Mouse (Mus musculus) small intestine, adult 2 months (tissue): ENCODE measurements around the gene Papss2.

Experiments used
- CTCF ChIP-seq: fragments of 200-500 bp; IDR thresholded peaks from 2 replicates; pipeline ENCODE4 v1.5.1; 2012; ENCODE audit warnings: low read depth, mild to moderate bottlenecking, control low read depth, inconsistent platforms, low read length, moderate library complexity, mixed read lengths; ENCODE audit not compliant: insufficient replicate concordance, insufficient read length; ENCODE audit errors: extremely low read depth
- POLR2A ChIP-seq: fragments of 200-500 bp; IDR thresholded peaks from 2 replicates; pipeline ENCODE4 v1.6.1; 2012; ENCODE audit warnings: low read depth, mild to moderate bottlenecking, control low read depth, inconsistent platforms, low read length, moderate library complexity

DNA sequence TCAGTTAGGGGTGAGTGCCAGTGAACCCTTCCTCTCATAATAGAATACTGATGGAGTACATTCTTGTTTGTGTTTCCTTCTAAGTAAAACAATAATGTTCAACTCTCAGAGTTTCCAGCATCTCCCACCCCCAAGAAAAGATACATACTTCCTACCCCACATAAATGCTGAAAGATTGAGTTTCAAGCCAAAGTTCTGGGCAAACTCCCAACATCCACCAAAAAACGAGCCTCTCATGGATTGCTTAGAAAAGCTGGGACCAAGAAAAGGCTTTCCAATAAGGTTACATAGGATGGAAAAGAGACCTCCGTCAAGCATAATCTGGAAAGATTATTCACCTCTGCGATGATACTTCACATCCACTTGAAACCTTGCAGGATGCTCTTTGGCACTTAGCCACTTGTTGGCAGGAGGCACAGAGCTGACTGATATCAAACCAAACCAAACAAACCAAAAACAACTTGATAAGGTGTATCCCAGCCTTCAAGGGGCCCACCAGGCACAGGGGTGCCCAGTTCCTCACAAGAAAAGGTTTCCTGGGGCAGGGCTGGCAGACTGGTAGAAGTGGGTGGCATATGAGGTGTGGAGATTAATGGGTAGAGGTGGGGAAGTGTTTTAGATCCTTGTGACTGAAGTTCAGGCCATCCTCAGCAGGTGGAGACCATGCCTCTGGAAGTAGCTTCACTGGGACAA, 26.5 kb upstream of the Papss2 start:
- no peak for TF ChIP-seq POLR2A
- no peak for TF ChIP-seq CTCF
